Mouse (Mus musculus) limb, embryonic 10.5 days (tissue): ENCODE data around the gene Alyref. TPM values are rescaled to one million over a fixed set of nuclear protein-coding genes. Genes with fewer than 3 reads are reported as not detected.

Source experiments
- DNase-seq: peaks from one replicate; pipeline ENCODE4 v3.0.0-alpha.2; 2017; ENCODE audit warnings: low spot score
- H3K27ac ChIP-seq: fragments of 300-500 bp; sonication (generic); 2 replicates; pipeline ENCODE4 v1.5.1; 2016; ENCODE audit warnings: mild to moderate bottlenecking
- H3K27me3 ChIP-seq: fragments of 300-500 bp; sonication (generic); 2 replicates; pipeline ENCODE4 v1.6.1; 2016; ENCODE audit warnings: low read depth, mild to moderate bottlenecking; ENCODE audit not compliant: poor library complexity, severe bottlenecking
- H3K36me3 ChIP-seq: fragments of 300-500 bp; sonication (generic); 2 replicates; pipeline ENCODE4 v1.6.1; 2016; ENCODE audit warnings: mild to moderate bottlenecking, moderate library complexity
- H3K4me1 ChIP-seq: fragments of 300-500 bp; sonication (generic); 2 replicates; pipeline ENCODE4 v1.6.1; 2016
- H3K4me3 ChIP-seq: fragments of 300-500 bp; sonication (generic); 2 replicates; pipeline ENCODE4 v1.5.1; 2016; ENCODE audit warnings: mild to moderate bottlenecking, moderate library complexity
- H3K9me3 ChIP-seq: fragments of 300-500 bp; sonication (generic); replicated peaks from 2 replicates; pipeline ENCODE4 v1.6.1; 2016; ENCODE audit warnings: mild to moderate bottlenecking
- WGBS: fragments of 180-500 bp; shearing (Covaris S2); methylation state at CpG from one replicate; pipeline ENCODE4 v1.1.7; 2016; 5-methylcytosine and 5-hydroxymethylcytosine counted together
- microRNA-seq: library from miRNA; unstranded; fragments of <30 nt; microRNA quantifications from one replicate; pipeline ENCODE4, GENCODE M21; 2017
- polyA plus RNA-seq: library from polyadenylated mRNA; unstranded; fragments of >200 nt; fragmentation: Nextera tagmentation; extraction: Ambion mirVana; gene quantifications from 2 replicates; pipeline ENCODE4 v1.2.1, GENCODE M21; 2016

Alyref gene
- polyA plus RNA-seq, 1 experiment from 2014 or later = 720 TPM

DNA sequence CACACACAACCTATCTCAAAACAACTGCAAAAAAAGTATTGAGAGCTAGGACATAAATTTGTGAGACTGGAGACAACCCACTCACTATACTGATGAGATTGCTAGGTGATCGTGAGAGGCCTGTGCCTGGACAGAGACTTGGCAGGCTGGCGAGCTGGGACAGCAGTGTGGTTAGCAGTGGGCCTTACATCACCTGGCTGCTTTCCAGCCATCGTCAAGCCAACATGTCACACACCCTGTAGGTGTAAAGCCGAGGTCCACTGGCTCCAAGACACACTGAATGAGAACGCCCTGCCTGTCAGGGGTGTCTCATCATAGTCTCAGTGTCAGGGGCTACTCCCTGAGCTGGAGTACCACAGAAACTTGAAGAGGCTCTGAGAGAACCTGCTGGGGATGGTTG, 45.4 kb downstream of the Alyref start:
- DNase-seq = no peak
- H3K4me1 ChIP-seq = peaks cover 29% of the 10 kb centered on the region
- no peak overlapping the region for H3K4me3 ChIP-seq
- H3K36me3 ChIP-seq = peaks cover 7% of the 10 kb centered on the region
- 83% methylated on average over 5 of the region's 5 CpGs for WGBS
- H3K27me3 ChIP-seq = no peaks in the 10 kb centered on the region
- no peak overlapping the region for H3K27ac ChIP-seq
- no peaks in the 10 kb centered on the region for H3K9me3 ChIP-seq

DNA sequence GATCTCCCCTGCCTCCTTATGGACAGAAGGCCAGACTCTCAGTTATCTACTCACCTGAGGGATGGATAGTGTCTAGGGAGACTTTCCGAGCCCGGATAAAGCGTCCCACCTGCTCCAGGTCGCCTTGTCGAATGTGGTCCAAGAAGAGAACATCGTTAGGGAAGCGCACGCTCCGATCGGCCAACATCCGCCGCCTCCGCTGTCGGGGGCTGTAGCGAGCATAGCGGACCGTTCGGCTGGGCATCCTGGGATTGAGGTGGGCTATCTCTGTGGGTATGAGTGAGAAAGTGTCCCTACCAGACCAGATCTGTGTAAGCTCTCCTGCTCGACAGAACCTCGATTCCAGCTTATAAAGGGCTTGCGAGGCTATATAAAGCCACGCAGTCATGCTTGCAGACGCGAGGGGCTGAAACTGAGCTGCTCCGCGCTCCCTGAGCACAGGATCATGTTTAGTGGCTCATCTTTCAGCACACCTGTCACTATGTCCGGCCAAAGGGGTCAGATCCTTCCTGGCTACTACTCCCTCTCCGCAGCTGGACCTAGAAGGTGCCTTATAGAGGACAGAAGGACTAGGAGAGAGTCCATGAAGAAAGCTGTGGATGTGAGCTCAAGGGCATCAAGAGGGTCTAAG, 47.2 kb downstream of the Alyref start, which contains the start of gene Ppp1r27:
Gene Ppp1r27, minus strand, starts transcription at position 323 of the 631 bp plus-strand sequence.
- Histone ChIP-seq H3K4me3 (peak within 1 kb of the TSS; percentile 91), H3K4me1 (peaks cover 33% of the 10 kb centered on the region)
- WGBS = 95% methylated on average over 28 of the region's 28 CpGs

DNA sequence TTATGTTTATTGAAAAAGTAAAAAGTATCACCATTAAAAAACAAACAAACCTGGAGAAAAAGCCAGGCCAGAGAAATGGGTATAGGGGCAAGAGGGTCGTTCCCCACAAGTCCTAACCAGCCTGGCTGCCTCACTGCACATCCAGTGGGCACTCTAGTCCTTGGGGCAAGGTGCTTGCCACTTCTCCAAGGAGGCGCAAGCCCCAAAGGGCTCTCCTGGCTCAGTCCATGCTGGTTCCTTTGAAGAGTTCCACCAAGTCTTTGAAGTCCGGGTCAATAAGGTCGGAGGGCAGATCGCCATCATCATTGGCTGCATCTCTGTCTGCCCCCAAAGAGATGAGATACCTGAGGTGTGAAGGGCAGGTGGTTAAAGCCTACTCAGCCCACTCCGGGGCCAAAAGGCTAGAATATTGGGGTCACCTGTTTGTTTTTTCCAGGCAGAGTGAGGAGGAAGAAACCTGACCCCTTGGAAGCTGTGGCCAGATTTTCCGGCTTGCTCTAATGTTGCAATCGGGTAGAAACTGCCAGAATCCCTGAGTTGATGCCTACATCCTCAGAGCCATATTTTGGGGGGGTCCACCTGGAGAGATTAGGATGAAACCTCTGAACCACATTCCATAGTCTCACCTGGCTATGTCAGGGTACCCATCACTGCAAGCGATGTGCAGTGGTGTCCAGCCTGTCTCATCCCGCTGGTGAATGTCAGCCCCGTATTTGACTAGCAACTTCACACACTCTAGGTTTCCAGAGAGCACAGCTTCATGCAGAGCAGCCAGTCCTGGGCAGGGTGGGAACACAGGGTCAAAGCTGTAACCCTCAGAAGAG, 48.0 kb downstream of the Alyref start:
- H3K4me1 ChIP-seq = peaks cover 33% of the 10 kb centered on the region
- H3K9me3 ChIP-seq = no peaks in the 10 kb centered on the region
- H3K27me3 ChIP-seq = no peaks in the 10 kb centered on the region
- peak overlapping the region; percentile 97 for H3K27ac ChIP-seq
- H3K36me3 ChIP-seq = peaks cover 24% of the 10 kb centered on the region
- no peak for DNase-seq
- peak overlapping the region; percentile 91 for H3K4me3 ChIP-seq
- 69% methylated on average over 11 of the region's 11 CpGs for WGBS

More for the DNA sequence above, 47.2 kb downstream of the Alyref start, which contains the start of gene Ppp1r27:
- no peaks in the 10 kb centered on the region for H3K9me3 ChIP-seq
- peak within 1 kb of the TSS; percentile 97 for H3K27ac ChIP-seq
- H3K27me3 ChIP-seq = no peaks in the 10 kb centered on the region
- no peak for DNase-seq
- peaks cover 17% of the 10 kb centered on the region for H3K36me3 ChIP-seq

DNA sequence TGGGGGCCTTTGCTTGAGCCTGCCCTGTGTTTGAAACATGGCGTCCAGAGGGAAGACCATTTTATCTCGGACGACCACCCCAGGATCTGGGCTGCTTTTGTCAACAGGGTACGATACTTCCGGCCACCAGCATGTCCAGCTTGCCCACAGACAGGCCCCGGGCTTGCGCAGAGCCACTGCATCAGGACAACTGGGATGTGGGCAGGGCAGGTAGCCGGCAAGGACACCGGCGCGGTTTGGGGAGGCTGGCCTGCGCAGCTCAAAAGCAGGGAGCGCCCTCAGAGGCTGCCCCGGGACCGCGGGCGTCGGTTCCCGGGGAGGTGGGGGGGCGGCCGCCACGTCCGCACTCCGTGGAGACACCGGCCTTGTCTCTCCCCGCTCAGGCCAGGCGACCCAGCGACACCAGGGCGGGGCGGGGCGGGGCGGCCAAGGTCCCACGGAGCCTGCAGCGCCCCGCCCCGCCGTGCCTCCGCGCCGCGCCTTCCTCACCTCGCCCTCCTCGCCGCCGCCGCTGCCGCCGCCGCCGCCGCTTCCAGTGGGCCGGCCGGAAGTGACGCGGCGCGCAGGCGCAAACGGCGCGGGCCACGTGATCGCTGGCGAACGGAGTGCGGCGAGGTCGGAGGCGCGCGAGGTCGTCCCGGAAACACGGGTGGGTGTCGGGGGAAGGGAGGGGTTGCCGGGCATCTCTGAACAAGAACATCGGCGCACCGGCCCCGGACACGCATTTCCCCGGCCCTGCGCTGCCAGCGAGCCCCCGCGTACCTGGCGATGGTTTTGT, 48.8 kb downstream of the Alyref start, which contains the start of gene Mcrip1:
Gene Mcrip1, minus strand, starts transcription at position 560 of the 778 bp plus-strand sequence.
- DNase-seq = peak; percentile 96
- Histone ChIP-seq H3K36me3 (peaks cover 33% of the 10 kb centered on the region), H3K4me1 (peaks cover 33% of the 10 kb centered on the region), H3K9me3 (no peaks in the 10 kb centered on the region), H3K27me3 (no peaks in the 10 kb centered on the region), H3K27ac (peak within 1 kb of the TSS; percentile 97), H3K4me3 (peak within 1 kb of the TSS; percentile 91)
- WGBS = 2% methylated on average over 79 of the region's 87 CpGs

DNA sequence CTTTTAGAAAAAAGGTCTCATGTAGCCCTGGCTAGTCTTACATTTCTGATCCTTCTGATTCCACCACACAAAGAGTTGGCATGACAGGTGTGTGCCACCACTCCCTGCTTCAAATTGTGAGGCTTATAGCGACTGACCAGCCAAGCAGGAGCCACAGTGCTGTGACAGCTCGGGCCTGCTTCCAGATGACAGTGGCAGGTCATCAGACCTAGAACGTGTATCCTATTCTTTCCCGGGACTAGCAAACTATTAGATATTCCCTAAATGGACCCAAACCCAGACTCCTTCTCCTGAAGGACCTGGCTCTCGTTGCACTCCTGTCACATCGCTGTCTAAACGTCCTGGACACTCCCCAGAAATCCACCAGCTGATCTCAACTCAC, 49.4 kb downstream of the Alyref start:
- DNase-seq = no peak
- Histone ChIP-seq H3K4me3 (peak overlapping the region; percentile 91), H3K27me3 (no peaks in the 10 kb centered on the region), H3K4me1 (peaks cover 33% of the 10 kb centered on the region), H3K27ac (peak overlapping the region; percentile 97), H3K36me3 (peaks cover 38% of the 10 kb centered on the region), H3K9me3 (no peaks in the 10 kb centered on the region)
- 32% methylated on average over 7 of the region's 7 CpGs for WGBS

DNA sequence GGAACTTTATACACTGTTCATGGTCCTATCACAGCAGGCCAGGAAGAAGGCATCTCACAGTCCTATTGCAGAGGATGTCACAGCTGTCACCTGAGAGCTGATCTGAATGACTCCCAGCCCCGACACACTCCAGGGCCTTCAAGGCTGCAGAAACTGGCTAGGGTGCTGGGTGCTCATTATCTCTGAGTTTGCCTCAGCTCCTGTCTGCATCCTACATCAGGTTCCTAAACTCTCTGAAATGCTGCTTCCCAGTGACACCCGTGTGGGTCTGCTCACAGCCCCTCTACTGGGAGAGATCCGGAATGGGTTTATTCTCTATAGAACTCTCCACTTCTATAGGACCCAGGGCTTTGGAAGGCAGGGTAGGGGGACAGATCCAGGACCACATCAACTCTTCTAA, 50.0 kb downstream of the Alyref start:
- no peak for DNase-seq
- H3K36me3 ChIP-seq = peaks cover 44% of the 10 kb centered on the region
- H3K27ac ChIP-seq = peak overlapping the region; percentile 97; the same call in 1 of the 2 replicates
- H3K4me1 ChIP-seq = peaks cover 33% of the 10 kb centered on the region
- peak overlapping the region; percentile 91 for H3K4me3 ChIP-seq
- H3K27me3 ChIP-seq = no peaks in the 10 kb centered on the region
- H3K9me3 ChIP-seq = no peaks in the 10 kb centered on the region
- 89% methylated on average over 3 of the region's 3 CpGs for WGBS

DNA sequence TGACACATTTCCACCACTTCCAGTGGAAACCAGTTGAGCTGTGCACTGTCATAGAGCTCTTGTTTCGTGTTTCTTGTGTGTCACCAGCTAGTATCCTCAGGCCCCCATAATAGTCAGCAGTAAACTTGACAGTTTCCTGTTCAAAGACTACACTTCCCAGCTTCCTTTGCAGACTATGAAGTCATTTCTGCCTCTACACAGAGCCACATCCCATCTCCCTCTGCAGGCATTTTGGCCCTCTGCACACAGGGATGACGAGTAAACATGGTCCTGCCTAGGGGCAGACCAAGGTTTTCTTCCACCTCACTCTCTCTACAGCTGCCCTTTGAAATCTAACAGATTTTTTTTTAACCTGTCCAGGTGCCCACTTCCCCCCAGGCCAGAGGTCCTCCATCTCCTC, 50.7 kb downstream of the Alyref start:
- WGBS = 73% methylated on average over 2 of the region's 2 CpGs

DNA sequence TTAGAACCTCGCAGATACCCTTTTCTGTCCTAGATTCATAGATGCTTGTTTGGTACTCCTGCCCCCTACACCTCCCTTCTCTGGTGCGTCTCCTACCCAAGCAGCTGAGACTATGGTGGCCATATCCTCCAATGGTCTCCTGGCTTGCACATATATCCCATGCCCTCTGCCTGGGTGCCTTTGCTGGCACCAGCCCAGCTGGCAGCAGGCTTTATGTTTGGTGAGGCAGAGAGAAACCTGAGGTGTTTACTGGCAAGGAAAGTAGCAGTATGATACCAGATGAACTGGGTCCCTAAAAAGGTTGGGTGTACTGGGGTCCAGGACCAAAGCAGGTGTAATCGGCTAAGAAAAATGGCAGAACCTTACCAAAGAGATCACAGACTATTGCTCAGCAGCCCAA, 52.2 kb downstream of the Alyref start:
- Histone ChIP-seq H3K4me1 (peaks cover 33% of the 10 kb centered on the region), H3K27me3 (no peaks in the 10 kb centered on the region), H3K9me3 (no peaks in the 10 kb centered on the region), H3K36me3 (peaks cover 59% of the 10 kb centered on the region), H3K4me3 (no peak overlapping the region), H3K27ac (no peak overlapping the region)
- 91% methylated on average over 3 of the region's 3 CpGs for WGBS
- DNase-seq = no peak

More for the DNA sequence above, 50.7 kb downstream of the Alyref start:
- Histone ChIP-seq H3K9me3 (no peaks in the 10 kb centered on the region), H3K27ac (no peak overlapping the region), H3K36me3 (peaks cover 52% of the 10 kb centered on the region), H3K4me1 (peaks cover 33% of the 10 kb centered on the region), H3K4me3 (no peak overlapping the region), H3K27me3 (no peaks in the 10 kb centered on the region)
- no peak for DNase-seq

DNA sequence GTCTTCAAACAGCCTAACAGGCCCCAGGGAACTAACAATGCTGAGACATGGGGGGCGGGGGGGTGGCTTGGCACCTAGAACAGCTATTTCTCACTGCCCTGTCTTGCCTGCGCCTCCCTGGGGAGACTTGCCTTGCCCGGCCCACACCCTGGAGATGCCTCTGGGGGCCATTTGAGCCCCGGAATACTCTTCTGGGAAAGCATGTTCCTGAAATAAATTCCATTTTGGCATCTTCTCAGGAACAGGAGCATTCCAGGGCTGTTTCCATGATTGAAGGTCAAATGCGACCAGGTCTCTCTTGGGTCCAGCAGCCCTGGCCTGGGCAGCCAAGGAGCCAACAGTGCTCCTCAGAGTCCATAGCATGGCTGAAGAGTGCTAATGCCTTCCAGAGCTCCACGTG, 55.8 kb downstream of the Alyref start:
- Histone ChIP-seq H3K4me1 (peaks cover 29% of the 10 kb centered on the region), H3K27me3 (no peaks in the 10 kb centered on the region), H3K4me3 (no peak overlapping the region), H3K27ac (no peak overlapping the region), H3K36me3 (peaks cover 52% of the 10 kb centered on the region), H3K9me3 (no peaks in the 10 kb centered on the region)
- DNase-seq = no peak
- WGBS = 84% methylated on average over 6 of the region's 6 CpGs

Small RNAs within 50 kb of the gene (microRNA-seq; reads per million reads assigned to microRNA genes)
- gene Mir6936 = not detected

Other genes with a start within 250 kb of the Alyref start
- gene Actg1, start 249.8 kb downstream of the Alyref start, polyA plus RNA-seq = 3,099 and 3,197 TPM in 2 replicates
- gene Fscn2, start 236.8 kb downstream of the Alyref start, polyA plus RNA-seq = 0.35 and 0.74 TPM in 2 replicates
- gene Faap100, start 219.6 kb downstream of the Alyref start, polyA plus RNA-seq = 34.2 and 40.6 TPM in 2 replicates
- 55.7 and 56.8 TPM in 2 replicates for gene Nploc4, start 160.7 kb downstream of the Alyref start, polyA plus RNA-seq
- gene Tspan10, start 155.7 kb downstream of the Alyref start, polyA plus RNA-seq = not detected in 2 replicates
- gene Pde6g, start 144.9 kb downstream of the Alyref start, polyA plus RNA-seq = 0.24 TPM in 1 of 2 replicates, not detected in the other
- gene Oxld1, start 140.3 kb downstream of the Alyref start, polyA plus RNA-seq = 9.7 and 10.5 TPM in 2 replicates
- 48.9 and 56.7 TPM in 2 replicates for gene Ccdc137, start 140.2 kb downstream of the Alyref start, polyA plus RNA-seq
- 54.2 and 65.6 TPM in 2 replicates for gene Arl16, start 130.8 kb downstream of the Alyref start, polyA plus RNA-seq
- 187 and 250 TPM in 2 replicates for gene Mrpl12, start 113.8 kb downstream of the Alyref start, polyA plus RNA-seq
- 69.0 and 71.8 TPM in 2 replicates for gene Slc25a10, start 106.5 kb downstream of the Alyref start, polyA plus RNA-seq
- 0.26 and 1.1 TPM in 2 replicates for gene Gcgr, start 67.7 kb downstream of the Alyref start, polyA plus RNA-seq
- 223 and 235 TPM in 2 replicates for gene Mcrip1, start 48.6 kb downstream of the Alyref start, polyA plus RNA-seq
- gene Ppp1r27, start 47.2 kb downstream of the Alyref start, polyA plus RNA-seq = 0.25 and 0.26 TPM in 2 replicates
- gene P4hb, start 25.1 kb downstream of the Alyref start, polyA plus RNA-seq = 613 and 656 TPM in 2 replicates
- gene Arhgdia, start 16.7 kb downstream of the Alyref start, polyA plus RNA-seq = 742 and 814 TPM in 2 replicates
- 201 and 207 TPM in 2 replicates for gene Anapc11, start 56 bp upstream of the Alyref start, polyA plus RNA-seq
- gene Npb, start 10.1 kb upstream of the Alyref start, polyA plus RNA-seq = 0.56 TPM in 1 of 2 replicates, not detected in the other
- 161 and 169 TPM in 2 replicates for gene Pcyt2, start 19.6 kb upstream of the Alyref start, polyA plus RNA-seq
- gene Sirt7, start 26.9 kb upstream of the Alyref start, polyA plus RNA-seq = 27.2 and 28.8 TPM in 2 replicates
- gene Mafg, start 35.2 kb upstream of the Alyref start, polyA plus RNA-seq = 25.9 and 28.1 TPM in 2 replicates
- gene Pycr1, start 45.4 kb upstream of the Alyref start, polyA plus RNA-seq = 40.6 TPM in 2 replicates
- not detected in 2 replicates for gene Myadml2, start 49.8 kb upstream of the Alyref start, polyA plus RNA-seq
- 9.1 and 10.1 TPM in 2 replicates for gene Notum, start 62.8 kb upstream of the Alyref start, polyA plus RNA-seq
- 166 and 171 TPM in 2 replicates for gene Aspscr1, start 74.6 kb upstream of the Alyref start, polyA plus RNA-seq
- gene Cenpx, start 115.4 kb upstream of the Alyref start, polyA plus RNA-seq = 122 and 123 TPM in 2 replicates
- gene Lrrc45, start 115.6 kb upstream of the Alyref start, polyA plus RNA-seq = 52.8 and 60.8 TPM in 2 replicates
- 25.4 and 28.8 TPM in 2 replicates for gene Rac3, start 123.1 kb upstream of the Alyref start, polyA plus RNA-seq
- gene Dcxr, start 128.9 kb upstream of the Alyref start, polyA plus RNA-seq = 14.0 and 15.9 TPM in 2 replicates
- 15.2 and 16.3 TPM in 2 replicates for gene Cbr2, start 133.7 kb upstream of the Alyref start, polyA plus RNA-seq
- 9.3 and 20.0 TPM in 2 replicates for gene Hmga1b, start 164.4 kb upstream of the Alyref start, polyA plus RNA-seq
- 35.7 and 40.4 TPM in 2 replicates for gene Rfng, start 185.8 kb upstream of the Alyref start, polyA plus RNA-seq
- gene Gps1, start 185.9 kb upstream of the Alyref start, polyA plus RNA-seq = 269 and 270 TPM in 2 replicates
- gene Dus1l, start 198.0 kb upstream of the Alyref start, polyA plus RNA-seq = 122 and 136 TPM in 2 replicates
- 125 and 139 TPM in 2 replicates for gene Fasn, start 226.2 kb upstream of the Alyref start, polyA plus RNA-seq